Mouse (Mus musculus) testis, adult 2 months (tissue): ENCODE measurements around the gene Ccdc40. TPM values are rescaled to one million over a fixed set of nuclear protein-coding genes. Genes with fewer than 3 reads are reported as not detected.
A peak's percentile ranks its signal among the peaks of the same experiment; 100 is the strongest.

Source experiments
- H3K27ac ChIP-seq: fragments of 200-500 bp; 2 replicates; pipeline ENCODE4 v1.5.1; 2012; ENCODE audit warnings: low read depth, low read length; ENCODE audit not compliant: control insufficient read depth, insufficient read depth
- H3K27me3 ChIP-seq: fragments of 200-500 bp; 2 replicates; pipeline ENCODE4 v1.6.1; 2012; ENCODE audit warnings: mild to moderate bottlenecking, low read length, moderate library complexity; ENCODE audit not compliant: control insufficient read depth, insufficient read depth
- H3K36me3 ChIP-seq: fragments of 200-500 bp; 2 replicates; pipeline ENCODE4 v1.6.1; 2012; ENCODE audit warnings: mild to moderate bottlenecking, low read length; ENCODE audit not compliant: control insufficient read depth, insufficient read depth
- H3K4me1 ChIP-seq: fragments of 200-500 bp; 2 replicates; pipeline ENCODE4 v1.6.1; 2012; ENCODE audit warnings: low read length; ENCODE audit not compliant: control insufficient read depth, insufficient read depth
- H3K4me3 ChIP-seq: fragments of 200-500 bp; 2 replicates; pipeline ENCODE4 v1.5.1; 2012; ENCODE audit warnings: low read depth, mild to moderate bottlenecking, low read length, moderate library complexity, mixed read lengths; ENCODE audit not compliant: control insufficient read depth
- CTCF ChIP-seq: fragments of 200-500 bp; IDR thresholded peaks from 2 replicates; pipeline ENCODE4 v1.5.1; 2012; ENCODE audit warnings: low read depth, mild to moderate bottlenecking, inconsistent platforms, low read length, moderate library complexity; ENCODE audit not compliant: control insufficient read depth, insufficient read depth, insufficient replicate concordance
- POLR2A ChIP-seq: fragments of 200-500 bp; IDR thresholded peaks from 2 replicates; pipeline ENCODE4 v1.6.1; 2012; ENCODE audit warnings: low read depth, mild to moderate bottlenecking, inconsistent platforms, low read length, moderate library complexity; ENCODE audit not compliant: control insufficient read depth
- polyA plus RNA-seq: library from polyadenylated mRNA; depleted of rRNA; stranded (reverse); fragments of >200 nt; gene quantifications from 2 replicates; pipeline ENCODE4 v1.2.3, GENCODE M21; 2012

Ccdc40 gene
- polyA plus RNA-seq, 1 experiment, result 73.2 TPM

DNA sequence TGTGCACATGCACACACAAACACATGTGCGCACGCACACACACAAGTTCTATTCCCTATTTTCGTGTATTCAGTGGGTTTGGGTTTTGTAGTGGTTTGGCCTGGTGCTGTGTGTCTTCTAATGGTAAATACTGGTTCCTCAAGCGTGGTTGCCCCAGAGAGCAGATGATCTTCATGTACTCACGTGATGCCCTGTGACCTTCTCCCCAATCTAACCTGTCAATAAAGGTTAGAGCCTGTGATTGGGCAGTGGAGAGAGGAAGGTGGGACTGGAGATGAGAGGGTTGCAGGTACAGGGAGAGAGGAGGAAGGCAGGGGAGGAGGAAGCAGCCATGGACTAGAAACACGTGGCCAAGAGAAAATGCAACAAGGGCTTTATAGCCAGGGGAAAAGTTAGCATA, 10.5 kb upstream of the Ccdc40 start:
- H3K27me3 ChIP-seq, result no peaks in the 10 kb centered on the region
- no peak overlapping the region for H3K4me3 ChIP-seq
- H3K27ac ChIP-seq, result no peak overlapping the region
- no peaks in the 10 kb centered on the region for H3K36me3 ChIP-seq
- TF ChIP-seq CTCF (no peak), POLR2A (no peak)
- H3K4me1 ChIP-seq, result peaks cover 12% of the 10 kb centered on the region

DNA sequence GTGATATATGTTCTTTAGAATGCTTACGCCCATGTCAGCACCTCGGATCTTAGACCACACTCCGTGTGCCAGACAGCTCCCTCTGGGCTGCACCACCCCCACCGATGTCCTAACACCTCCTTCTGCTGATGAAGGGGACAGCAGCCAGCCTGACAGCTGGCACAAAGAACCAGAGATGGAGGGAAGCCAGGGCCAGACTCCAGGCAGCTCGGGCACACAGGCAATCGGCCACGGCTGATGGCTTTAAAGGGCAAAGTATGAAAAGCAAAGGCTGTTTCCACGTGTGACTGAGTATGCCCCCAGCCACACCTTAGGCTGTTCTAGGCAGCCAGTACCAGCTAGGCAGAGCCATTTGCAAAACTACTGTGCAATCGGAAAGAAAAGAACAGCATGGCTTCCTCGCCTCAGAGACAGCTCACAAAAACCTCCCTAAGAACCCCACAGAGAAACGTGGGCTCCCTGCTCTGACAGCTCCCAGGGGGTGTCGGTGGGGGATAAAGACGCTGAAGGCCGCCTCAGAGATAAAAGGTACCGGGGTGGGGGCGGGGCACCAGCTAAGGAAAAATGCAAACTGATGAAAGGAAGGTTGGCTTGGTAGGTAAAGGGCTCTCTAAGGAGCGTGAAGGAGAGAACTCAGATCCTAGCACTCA, 8.4 kb upstream of the Ccdc40 start:
- Histone ChIP-seq H3K36me3 (no peaks in the 10 kb centered on the region), H3K4me1 (peaks cover 8% of the 10 kb centered on the region), H3K4me3 (no peak overlapping the region), H3K27ac (no peak overlapping the region), H3K27me3 (no peaks in the 10 kb centered on the region)
- no peak for TF ChIP-seq POLR2A
- no peak for TF ChIP-seq CTCF

DNA sequence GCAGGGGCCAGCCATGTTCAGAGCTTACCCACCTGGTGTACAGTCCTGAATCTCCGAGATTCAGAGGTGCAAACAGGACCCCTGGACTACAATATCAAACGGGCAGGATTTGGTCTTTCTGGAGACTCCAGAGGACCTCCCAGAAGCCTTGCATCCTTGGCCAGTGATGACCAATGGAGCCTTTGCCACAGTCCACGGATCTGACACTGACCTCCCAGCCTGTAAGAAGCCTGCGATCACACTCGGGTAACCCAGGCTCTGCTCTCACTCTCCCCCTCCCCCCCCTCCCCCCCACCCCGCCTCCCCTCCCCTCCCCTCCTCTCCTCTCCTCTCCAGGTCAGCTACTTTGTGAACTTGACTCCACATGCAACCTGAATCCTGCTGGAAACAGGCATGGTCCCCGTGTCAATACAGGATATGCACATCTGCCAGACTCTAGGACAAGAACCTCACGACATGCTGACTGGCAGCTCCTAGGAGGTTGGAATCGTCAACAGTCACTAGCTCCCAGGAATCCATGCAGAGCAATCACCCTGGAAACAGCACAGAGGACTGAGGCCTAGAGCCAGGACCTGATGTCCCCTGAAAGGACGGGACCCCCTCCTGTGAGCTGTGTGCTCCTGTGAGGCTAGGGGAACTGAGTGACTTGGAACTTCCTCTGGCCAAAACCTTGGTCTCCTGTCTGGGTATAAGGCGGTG, 6.4 kb upstream of the Ccdc40 start:
- TF ChIP-seq CTCF (no peak), POLR2A (no peak)
- peaks cover 5% of the 10 kb centered on the region for H3K4me1 ChIP-seq
- H3K36me3 ChIP-seq, result no peaks in the 10 kb centered on the region

DNA sequence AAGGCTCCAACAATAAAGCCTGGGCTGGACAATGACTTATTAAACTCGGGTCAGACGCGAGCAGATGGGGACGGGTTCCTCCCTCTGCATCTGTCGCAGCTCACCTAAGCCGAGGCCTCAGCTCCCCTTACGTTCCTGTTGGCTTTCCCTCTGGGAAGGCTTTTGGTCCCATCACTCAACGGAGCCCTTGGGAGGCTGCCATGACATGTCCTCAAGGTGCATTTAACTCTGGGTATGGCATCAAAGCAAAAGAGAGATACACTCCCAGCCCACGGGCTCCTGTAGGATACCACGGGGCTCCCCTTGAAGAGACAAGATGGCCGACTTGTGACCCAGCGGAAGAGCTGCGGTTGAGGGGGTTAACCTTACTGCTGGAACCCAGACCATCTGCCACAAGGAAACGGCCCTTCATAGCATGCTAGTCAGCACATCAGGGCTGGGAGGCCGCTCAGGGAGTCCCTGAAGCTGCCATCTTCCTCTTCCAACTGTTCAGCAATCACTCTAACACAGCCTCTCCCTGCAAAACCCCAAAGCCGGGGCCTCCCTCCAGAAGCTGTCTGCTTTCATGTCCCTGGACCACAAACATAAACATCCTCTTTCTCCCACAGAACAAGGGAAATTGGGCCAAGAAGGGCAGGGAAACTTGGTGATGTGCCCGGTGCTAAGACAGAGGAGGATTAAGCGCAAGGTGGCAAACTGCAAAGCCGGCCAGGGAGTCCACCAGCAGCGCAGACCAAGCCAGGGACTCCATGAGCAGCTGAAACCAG, 5.1 kb upstream of the Ccdc40 start:
- peaks cover 11% of the 10 kb centered on the region for H3K4me1 ChIP-seq
- H3K27ac ChIP-seq, result no peak overlapping the region
- H3K36me3 ChIP-seq, result no peaks in the 10 kb centered on the region

More for the DNA sequence above, 6.4 kb upstream of the Ccdc40 start:
- Histone ChIP-seq H3K27ac (no peak overlapping the region), H3K27me3 (no peaks in the 10 kb centered on the region), H3K4me3 (no peak overlapping the region)

DNA sequence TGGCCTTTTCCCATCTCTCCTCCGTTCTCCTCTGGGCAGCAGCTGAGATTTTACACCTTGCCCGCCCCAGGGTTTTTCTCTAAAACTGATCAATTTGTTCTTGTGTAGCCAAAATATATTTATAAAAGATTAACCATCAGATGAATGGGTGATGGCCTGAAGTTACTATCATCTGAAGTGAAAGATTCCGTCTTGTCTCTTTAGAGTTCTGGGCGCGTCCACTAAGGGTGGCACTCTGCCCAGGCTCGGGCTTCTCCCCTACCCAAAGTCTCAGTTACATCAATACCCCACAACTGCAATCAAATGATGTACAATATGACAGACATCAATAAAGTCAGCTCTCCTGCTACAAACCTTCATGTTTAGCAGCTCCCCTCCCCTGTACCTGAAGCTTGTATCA, 3.4 kb upstream of the Ccdc40 start:
- Histone ChIP-seq H3K27me3 (no peaks in the 10 kb centered on the region), H3K27ac (no peak overlapping the region), H3K36me3 (no peaks in the 10 kb centered on the region), H3K4me1 (peaks cover 13% of the 10 kb centered on the region), H3K4me3 (no peak overlapping the region)
- TF ChIP-seq CTCF (no peak), POLR2A (no peak)

More for the DNA sequence above, 5.1 kb upstream of the Ccdc40 start:
- TF ChIP-seq POLR2A (no peak), CTCF (no peak)
- no peaks in the 10 kb centered on the region for H3K27me3 ChIP-seq
- H3K4me3 ChIP-seq, result no peak overlapping the region

DNA sequence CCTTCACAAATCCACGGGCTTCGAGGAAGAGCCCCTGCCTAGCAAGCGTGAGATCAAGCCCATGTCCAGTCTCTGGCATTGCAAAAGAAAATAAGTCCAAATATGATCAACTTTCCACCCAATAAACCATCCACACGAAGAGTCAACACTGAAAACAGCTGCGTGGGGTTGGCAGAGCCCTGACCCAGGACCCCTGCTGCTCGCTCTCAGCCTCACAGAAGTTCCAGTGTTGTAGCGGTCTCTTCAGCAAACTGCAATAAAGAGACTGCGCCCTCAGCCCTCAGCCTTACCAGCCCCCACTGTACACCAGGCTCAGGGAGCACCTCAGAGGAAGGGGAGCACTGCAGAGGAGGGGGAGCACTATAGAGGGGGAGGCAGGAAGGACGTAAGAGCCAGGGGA, 2.7 kb upstream of the Ccdc40 start:
- Histone ChIP-seq H3K36me3 (no peaks in the 10 kb centered on the region), H3K4me3 (no peak overlapping the region), H3K4me1 (peaks cover 13% of the 10 kb centered on the region), H3K27me3 (no peaks in the 10 kb centered on the region), H3K27ac (no peak overlapping the region)
- TF ChIP-seq POLR2A (no peak), CTCF (no peak)

DNA sequence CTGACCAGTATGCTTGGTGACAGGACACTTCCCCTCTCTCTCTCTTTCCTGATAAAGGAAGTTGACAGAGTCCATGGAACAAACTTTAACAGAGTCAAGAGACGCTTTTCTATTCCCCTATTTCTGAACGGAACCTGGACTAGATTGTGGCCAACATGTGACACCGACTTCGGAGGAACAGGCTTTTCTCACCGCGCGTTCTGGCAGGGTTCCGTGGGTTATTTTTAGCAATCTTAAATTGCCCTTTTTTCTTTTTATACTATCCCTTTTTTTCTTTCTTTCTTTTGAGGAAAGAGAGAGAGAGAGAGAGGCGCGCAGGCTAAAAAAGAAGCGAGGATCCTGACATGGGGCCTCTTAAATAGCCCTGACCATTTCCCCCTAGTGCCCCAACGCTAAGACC, 781 bp upstream of the Ccdc40 start:
- TF ChIP-seq POLR2A (no peak), CTCF (no peak)
- Histone ChIP-seq H3K27me3 (no peaks in the 10 kb centered on the region), H3K4me3 (peak overlapping the region; percentile 89), H3K4me1 (peaks cover 13% of the 10 kb centered on the region), H3K27ac (no peak overlapping the region), H3K36me3 (no peaks in the 10 kb centered on the region)
